Mouse (Mus musculus) hindbrain, embryonic 15.5 days (tissue): ENCODE results near the gene Cnih2. TPM values are rescaled to one million over a fixed set of nuclear protein-coding genes. Genes with fewer than 3 reads are reported as not detected.

Source experiments
- ATAC-seq: fragments of 200-750 bp; cut with Nextera tagmentation; 2 replicates; pipeline ENCODE4 v1.8.0; 2017; ENCODE audit warnings: low read depth, moderate number of reproducible peaks, moderate TSS enrichment; ENCODE audit not compliant: low FRiP score
- H3K27ac ChIP-seq: fragments of 300-500 bp; sonication (generic); replicated peaks from 2 replicates; pipeline ENCODE4 v1.5.1; 2015; ENCODE audit warnings: mild to moderate bottlenecking, inconsistent platforms
- H3K27me3 ChIP-seq: fragments of 300-500 bp; sonication (generic); 2 replicates; pipeline ENCODE4 v1.6.1; 2015; ENCODE audit warnings: control low read depth, inconsistent platforms
- H3K36me3 ChIP-seq: fragments of 300-500 bp; sonication (generic); 2 replicates; pipeline ENCODE4 v1.6.1; 2015; ENCODE audit warnings: control low read depth, inconsistent platforms
- H3K4me1 ChIP-seq: fragments of 300-500 bp; sonication (generic); replicated peaks from 2 replicates; pipeline ENCODE4 v1.6.1; 2015; ENCODE audit warnings: control low read depth, inconsistent platforms
- H3K4me2 ChIP-seq: fragments of 300-500 bp; sonication (generic); 2 replicates; pipeline ENCODE4 v1.6.1; 2015; ENCODE audit warnings: moderate library complexity, mild to moderate bottlenecking, inconsistent platforms
- H3K4me3 ChIP-seq: fragments of 300-500 bp; sonication (generic); 2 replicates; pipeline ENCODE4 v1.5.1; 2015; ENCODE audit warnings: mild to moderate bottlenecking, inconsistent platforms
- H3K9ac ChIP-seq: fragments of 300-500 bp; sonication (generic); 2 replicates; pipeline ENCODE4 v1.6.1; 2015; ENCODE audit warnings: inconsistent platforms
- H3K9me3 ChIP-seq: fragments of 300-500 bp; sonication (generic); 2 replicates; pipeline ENCODE4 v1.6.1; 2016; ENCODE audit warnings: control low read depth, inconsistent platforms
- WGBS: fragments of 180-500 bp; shearing (Covaris S2); methylation state at CpG from one replicate; pipeline ENCODE4 v1.1.7; 2015; 5-methylcytosine and 5-hydroxymethylcytosine counted together
- polyA plus RNA-seq: library from polyadenylated mRNA; unstranded; fragments of >200 nt; fragmentation: Nextera tagmentation; extraction: Ambion mirVana; gene quantifications from 2 replicates; pipeline ENCODE4 v1.2.1, GENCODE M21; 2015

The Cnih2 gene
- polyA plus RNA-seq, 1 experiment from 2014 or later: 435 TPM

DNA sequence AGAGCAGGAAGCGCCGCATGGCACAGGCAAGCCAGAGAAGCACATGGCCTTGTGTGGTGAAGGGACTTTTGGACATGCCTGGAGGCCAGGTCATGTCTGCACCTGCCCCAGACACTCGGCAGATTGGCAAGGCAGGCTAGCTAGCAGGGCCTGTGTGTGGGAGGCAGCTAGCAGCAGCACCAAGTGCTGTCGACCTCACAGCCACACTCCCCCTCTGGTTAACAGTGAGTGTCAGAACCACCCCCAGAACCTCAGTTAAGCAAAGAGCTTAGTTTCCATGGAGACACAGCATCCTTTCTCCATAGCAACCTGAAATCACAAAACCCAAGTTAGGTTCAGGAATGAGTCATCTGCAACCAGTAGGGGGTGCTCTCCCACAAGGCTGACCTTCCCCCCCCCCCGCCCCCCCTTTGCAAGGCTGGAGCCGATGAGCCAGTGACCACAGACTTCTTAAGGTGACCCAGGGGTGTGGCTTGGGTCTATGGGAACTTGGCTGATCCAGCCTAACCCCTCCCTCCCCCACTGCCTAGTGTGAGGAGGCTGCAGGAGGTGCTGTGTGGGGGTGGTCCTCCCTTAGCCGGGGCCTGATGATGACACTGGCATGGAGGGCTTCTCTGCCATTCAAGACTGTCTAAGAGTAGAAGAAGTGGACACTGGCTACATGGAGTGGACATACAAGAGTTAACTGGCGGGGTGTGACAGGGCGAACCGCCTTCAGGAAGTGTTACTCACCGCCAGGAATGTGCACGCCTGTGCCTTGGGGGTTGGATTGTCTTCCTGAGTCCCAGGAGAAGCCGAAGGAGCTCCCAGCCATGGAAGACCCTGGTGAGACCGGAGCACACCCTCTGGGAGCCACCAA, 48.0 kb downstream of the Cnih2 start, which contains the start of gene Rin1:
Gene Rin1, plus strand, starts transcription at position 435 of the 859 bp plus-strand sequence.
- H3K4me1 ChIP-seq: peaks cover 8% of the 10 kb centered on the region

DNA sequence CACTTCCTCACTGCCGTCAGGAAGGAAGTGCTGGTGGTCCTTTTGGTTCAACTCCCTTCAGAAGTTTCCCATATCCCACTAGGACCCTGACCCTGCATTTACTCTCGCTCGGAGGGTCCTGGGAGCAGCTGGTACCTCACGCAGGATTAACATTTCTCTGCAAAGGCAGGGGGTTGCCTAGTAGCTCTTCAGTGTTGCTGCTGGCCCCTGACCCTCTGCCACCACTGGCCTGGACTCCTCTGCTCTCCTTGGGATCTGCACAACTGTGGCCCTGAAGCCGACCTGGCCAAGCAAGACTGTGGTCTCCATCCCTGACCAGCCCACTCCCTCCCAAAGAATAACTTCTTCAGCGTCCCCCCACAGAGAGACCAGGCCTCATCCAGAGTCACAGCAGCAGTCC, 49.0 kb downstream of the Cnih2 start:
- WGBS: 70% methylated on average over 6 of the region's 6 CpGs
- Histone ChIP-seq H3K27me3 (peaks cover 38% of the 10 kb centered on the region), H3K9ac (no peak overlapping the region), H3K27ac (no peak overlapping the region), H3K4me3 (no peak overlapping the region), H3K4me2 (no peak overlapping the region), H3K4me1 (peaks cover 8% of the 10 kb centered on the region), H3K9me3 (no peaks in the 10 kb centered on the region), H3K36me3 (peaks cover 27% of the 10 kb centered on the region)
- no peak for ATAC-seq

More for the DNA sequence above, 48.0 kb downstream of the Cnih2 start, which contains the start of gene Rin1:
- Histone ChIP-seq H3K9ac (no peak within 1 kb of the TSS), H3K27ac (no peak within 1 kb of the TSS), H3K36me3 (peaks cover 27% of the 10 kb centered on the region), H3K4me3 (0 out of 2 replicates have a peak within 1 kb of the TSS, but pooled peaks have one; percentile 3), H3K4me2 (peak within 1 kb of the TSS; percentile 16), H3K27me3 (peaks cover 38% of the 10 kb centered on the region), H3K9me3 (no peaks in the 10 kb centered on the region)
- peak; percentile 46; the same call in 1 of the 2 replicates for ATAC-seq
- 21% methylated on average over 14 of the region's 14 CpGs for WGBS

DNA sequence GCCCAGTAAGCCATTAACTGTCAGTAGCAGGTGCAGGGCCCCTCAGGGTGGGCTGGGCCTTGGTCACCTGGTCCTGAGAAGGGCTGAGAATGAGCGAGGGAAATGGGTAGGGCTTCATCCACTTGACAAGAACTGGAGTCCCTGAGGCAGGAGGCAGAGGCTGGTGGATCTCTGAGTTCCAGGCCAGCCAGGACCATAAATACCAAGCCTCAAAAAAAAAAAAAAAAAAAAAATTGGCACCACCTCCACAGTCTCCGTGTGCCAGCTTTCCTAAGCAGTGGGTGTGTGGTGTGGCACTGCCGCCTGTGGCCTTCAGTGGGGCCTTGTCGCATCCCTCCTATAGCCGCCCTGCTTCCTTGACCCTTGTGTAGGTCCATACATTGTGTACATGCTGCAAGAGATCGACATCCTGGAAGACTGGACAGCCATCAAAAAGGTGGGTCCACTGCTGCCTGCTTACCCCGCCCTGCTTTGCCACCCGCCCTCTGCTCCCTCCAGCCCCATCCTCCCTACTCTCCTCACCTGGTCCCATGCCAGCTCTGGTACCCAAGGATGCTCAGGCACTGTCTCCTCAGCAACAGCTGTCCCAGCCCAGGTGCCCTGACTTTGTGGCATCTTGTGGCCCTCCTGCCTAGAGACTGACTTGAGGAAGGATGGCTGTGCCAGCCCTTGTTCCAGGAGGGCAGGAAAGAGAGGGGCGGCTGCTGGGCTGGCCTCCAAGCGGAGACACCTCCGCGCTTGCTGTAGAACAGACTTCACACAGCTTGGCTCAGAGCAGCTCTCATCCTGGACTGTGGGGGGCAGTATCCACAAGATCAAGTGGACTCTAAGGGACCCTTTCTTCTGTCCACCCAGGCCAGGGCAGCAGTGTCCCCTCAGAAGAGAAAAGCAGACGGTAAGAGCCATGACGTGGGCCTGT, 49.9 kb downstream of the Cnih2 start:
- ATAC-seq: no peak

DNA sequence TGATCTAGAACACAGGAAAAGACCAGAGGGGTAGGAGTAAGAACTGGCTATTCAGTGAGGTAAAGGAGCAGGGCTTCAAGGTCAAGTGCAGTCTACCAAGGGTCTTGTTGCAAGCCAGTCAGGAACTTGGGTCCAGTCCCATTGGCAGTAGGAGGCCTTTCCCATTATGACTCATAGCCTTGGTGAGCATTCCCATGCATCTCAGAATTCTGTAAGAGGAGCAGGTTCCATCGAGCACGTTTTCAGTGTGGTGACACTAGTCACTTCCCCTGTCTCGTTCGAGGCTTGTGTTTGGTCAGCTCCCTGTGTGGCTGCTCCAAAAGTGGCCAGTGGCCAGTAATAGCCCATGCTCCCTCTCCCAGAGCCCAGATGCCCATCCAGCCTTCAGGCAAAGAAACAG, 52.8 kb downstream of the Cnih2 start:
- no peak overlapping the region for H3K9ac ChIP-seq
- 79% methylated on average over 4 of the region's 4 CpGs for WGBS
- H3K4me1 ChIP-seq: peaks cover 26% of the 10 kb centered on the region
- H3K36me3 ChIP-seq: peaks cover 36% of the 10 kb centered on the region
- H3K27ac ChIP-seq: no peak overlapping the region
- H3K27me3 ChIP-seq: peaks cover 4% of the 10 kb centered on the region
- no peak for ATAC-seq
- no peaks in the 10 kb centered on the region for H3K9me3 ChIP-seq
- H3K4me3 ChIP-seq: no peak overlapping the region
- no peak overlapping the region for H3K4me2 ChIP-seq

More for the DNA sequence above, 49.9 kb downstream of the Cnih2 start:
- H3K4me1 ChIP-seq: peaks cover 8% of the 10 kb centered on the region
- H3K27me3 ChIP-seq: peaks cover 32% of the 10 kb centered on the region
- no peaks in the 10 kb centered on the region for H3K9me3 ChIP-seq
- H3K4me2 ChIP-seq: no peak overlapping the region
- H3K9ac ChIP-seq: no peak overlapping the region
- WGBS: 86% methylated on average over 14 of the region's 14 CpGs
- no peak overlapping the region for H3K4me3 ChIP-seq
- H3K27ac ChIP-seq: no peak overlapping the region
- peaks cover 32% of the 10 kb centered on the region for H3K36me3 ChIP-seq

Other genes starting within 250 kb of the Cnih2 start
- gene Ctsf, start 243.4 kb downstream of the Cnih2 start, polyA plus RNA-seq: 76.5 and 78.7 TPM in 2 replicates
- 1.6 and 2.3 TPM in 2 replicates for gene Actn3, start 220.6 kb downstream of the Cnih2 start, polyA plus RNA-seq
- gene Zdhhc24, start 219.9 kb downstream of the Cnih2 start, polyA plus RNA-seq: 23.3 and 24.1 TPM in 2 replicates
- gene Bbs1, start 191.9 kb downstream of the Cnih2 start, polyA plus RNA-seq: 8.5 and 10.3 TPM in 2 replicates
- gene Dpp3, start 170.2 kb downstream of the Cnih2 start, polyA plus RNA-seq: 106 and 108 TPM in 2 replicates
- gene Peli3, start 155.4 kb downstream of the Cnih2 start, polyA plus RNA-seq: 13.3 and 13.7 TPM in 2 replicates
- 95.7 and 101 TPM in 2 replicates for gene Mrpl11, start 136.4 kb downstream of the Cnih2 start, polyA plus RNA-seq
- 0.31 and 0.51 TPM in 2 replicates for gene Npas4, start 108.2 kb downstream of the Cnih2 start, polyA plus RNA-seq
- 12.2 and 15.4 TPM in 2 replicates for gene Slc29a2, start 74.7 kb downstream of the Cnih2 start, polyA plus RNA-seq
- 93.1 and 97.9 TPM in 2 replicates for gene B4gat1, start 59.7 kb downstream of the Cnih2 start, polyA plus RNA-seq
- 2.7 and 5.1 TPM in 2 replicates for gene AC124502.3, start 59.6 kb downstream of the Cnih2 start, polyA plus RNA-seq
- gene Brms1, start 57.2 kb downstream of the Cnih2 start, polyA plus RNA-seq: 30.7 and 31.7 TPM in 2 replicates
- gene Rin1, start 48.0 kb downstream of the Cnih2 start, polyA plus RNA-seq: 0.79 and 1.1 TPM in 2 replicates
- 19.8 and 22.0 TPM in 2 replicates for gene Cd248, start 30.4 kb downstream of the Cnih2 start, polyA plus RNA-seq
- 28.3 and 34.0 TPM in 2 replicates for gene Tmem151a, start 13.0 kb downstream of the Cnih2 start, polyA plus RNA-seq
- gene Yif1a, start 10.0 kb downstream of the Cnih2 start, polyA plus RNA-seq: 55.8 and 64.0 TPM in 2 replicates
- 210 and 222 TPM in 2 replicates for gene Rab1b, start 8.6 kb upstream of the Cnih2 start, polyA plus RNA-seq
- gene Klc2, start 20.0 kb upstream of the Cnih2 start, polyA plus RNA-seq: 76.9 and 90.2 TPM in 2 replicates
- gene Pacs1, start 174.6 kb upstream of the Cnih2 start, polyA plus RNA-seq: 47.4 and 58.3 TPM in 2 replicates
- gene Sf3b2, start 196.9 kb upstream of the Cnih2 start, polyA plus RNA-seq: 312 and 338 TPM in 2 replicates
- gene Gal3st3, start 199.8 kb upstream of the Cnih2 start, polyA plus RNA-seq: 40.4 and 48.8 TPM in 2 replicates
- not detected in 2 replicates for gene Catsper1, start 237.2 kb upstream of the Cnih2 start, polyA plus RNA-seq